Mouse (Mus musculus) stomach, embryonic 14.5 days (tissue): ENCODE measurements around the gene Dppa4. TPM values are rescaled to one million over a fixed set of nuclear protein-coding genes. Genes with fewer than 3 reads are reported as not detected.

Source experiments
- ATAC-seq: fragments of 200-750 bp; cut with Nextera tagmentation; 2 replicates; pipeline ENCODE4 v1.8.0; 2017; ENCODE audit warnings: low read depth, moderate TSS enrichment; ENCODE audit not compliant: insufficient number of reproducible peaks, insufficient read depth, low FRiP score
- H3K27ac ChIP-seq: fragments of 300-500 bp; sonication (generic); 2 replicates; pipeline ENCODE4 v1.5.1; 2014; ENCODE audit warnings: mild to moderate bottlenecking, low read length, moderate library complexity, mixed read lengths
- H3K27me3 ChIP-seq: fragments of 300-500 bp; sonication (generic); 2 replicates; pipeline ENCODE4 v1.6.1; 2014; ENCODE audit warnings: low read length, control low read depth, mixed read lengths; ENCODE audit not compliant: control insufficient read depth, insufficient read depth
- H3K36me3 ChIP-seq: fragments of 300-500 bp; sonication (generic); 2 replicates; pipeline ENCODE4 v1.6.1; 2014; ENCODE audit warnings: mild to moderate bottlenecking, control low read depth, low read length, moderate library complexity, mixed read lengths; ENCODE audit not compliant: control insufficient read depth, insufficient read depth
- H3K4me1 ChIP-seq: fragments of 300-500 bp; sonication (generic); 2 replicates; pipeline ENCODE4 v1.6.1; 2014; ENCODE audit warnings: low read length, control low read depth, mixed read lengths; ENCODE audit not compliant: control insufficient read depth, insufficient read depth
- H3K4me2 ChIP-seq: fragments of 300-500 bp; sonication (generic); replicated peaks from 2 replicates; pipeline ENCODE4 v1.6.1; 2014; ENCODE audit warnings: low read depth, low read length, control low read depth
- H3K4me3 ChIP-seq: fragments of 300-500 bp; sonication (generic); 2 replicates; pipeline ENCODE4 v1.5.1; 2014; ENCODE audit warnings: low read depth, low read length, control low read depth
- H3K9ac ChIP-seq: fragments of 300-500 bp; sonication (generic); replicated peaks from 2 replicates; pipeline ENCODE4 v1.6.1; 2014; ENCODE audit warnings: low read depth, mild to moderate bottlenecking, control low read depth, low read length, moderate library complexity, mixed read lengths
- H3K9me3 ChIP-seq: fragments of 300-500 bp; sonication (generic); 2 replicates; pipeline ENCODE4 v1.6.1; 2016; ENCODE audit warnings: low read depth, low read length, control low read depth; ENCODE audit not compliant: control insufficient read depth
- WGBS: fragments of 180-500 bp; shearing (Covaris S2); extraction: QIAGEN DNeasy Blood & Tissue Kit; methylation state at CpG from one replicate; pipeline ENCODE4 v1.1.7; 2014; 5-methylcytosine and 5-hydroxymethylcytosine counted together
- polyA plus RNA-seq: library from polyadenylated mRNA; unstranded; fragments of >200 nt; fragmentation: Nextera tagmentation; extraction: Ambion mirVana; gene quantifications from 2 replicates; pipeline ENCODE4 v1.2.1, GENCODE M21; 2014

Gene Dppa4
- polyA plus RNA-seq, 1 experiment from 2014 or later, result not detected

DNA sequence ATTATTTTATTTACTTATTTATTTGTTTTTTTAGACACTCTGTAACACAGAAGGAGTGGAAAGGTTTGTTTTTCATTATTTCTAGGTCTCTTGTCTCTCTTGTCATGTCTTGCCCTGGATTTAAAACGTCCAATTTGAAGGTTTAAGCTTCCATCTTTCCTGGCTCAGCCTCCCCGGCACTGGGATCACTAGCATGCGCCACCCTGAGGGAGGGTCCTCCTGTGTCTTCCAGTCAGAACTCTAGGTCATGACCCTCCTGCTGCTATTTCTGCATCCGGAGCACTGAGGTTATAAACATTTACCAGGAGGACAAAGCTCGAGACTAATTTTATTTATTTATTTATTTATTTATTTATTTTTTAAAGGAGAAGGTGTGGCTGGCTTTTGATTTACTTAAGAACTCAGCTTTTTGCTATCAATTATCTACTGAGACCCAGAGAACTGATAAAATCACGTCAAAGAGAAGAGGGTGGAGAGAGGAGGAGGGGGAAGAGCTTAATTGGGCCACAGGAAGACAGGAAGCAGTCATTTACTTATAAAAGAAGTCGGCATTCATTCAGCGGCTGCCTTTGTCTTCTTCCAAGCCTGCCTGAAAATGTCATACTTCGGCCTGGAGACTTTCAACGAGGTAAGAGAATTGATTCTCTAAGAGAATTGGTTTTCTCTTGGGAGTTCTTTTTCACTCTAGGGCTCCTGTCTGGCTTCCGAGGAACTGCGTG is 26.5 kb downstream of the Dppa4 start:
- H3K9me3 ChIP-seq, result no peaks in the 10 kb centered on the region
- no peak overlapping the region for H3K9ac ChIP-seq
- no peaks in the 10 kb centered on the region for H3K27me3 ChIP-seq
- WGBS, result 80% methylated on average over 12 of the region's 12 CpGs
- no peaks in the 10 kb centered on the region for H3K4me1 ChIP-seq
- H3K4me3 ChIP-seq, result no peak overlapping the region
- H3K36me3 ChIP-seq, result no peaks in the 10 kb centered on the region
- no peak overlapping the region for H3K27ac ChIP-seq
- no peak overlapping the region for H3K4me2 ChIP-seq
- ATAC-seq, result no peak

DNA sequence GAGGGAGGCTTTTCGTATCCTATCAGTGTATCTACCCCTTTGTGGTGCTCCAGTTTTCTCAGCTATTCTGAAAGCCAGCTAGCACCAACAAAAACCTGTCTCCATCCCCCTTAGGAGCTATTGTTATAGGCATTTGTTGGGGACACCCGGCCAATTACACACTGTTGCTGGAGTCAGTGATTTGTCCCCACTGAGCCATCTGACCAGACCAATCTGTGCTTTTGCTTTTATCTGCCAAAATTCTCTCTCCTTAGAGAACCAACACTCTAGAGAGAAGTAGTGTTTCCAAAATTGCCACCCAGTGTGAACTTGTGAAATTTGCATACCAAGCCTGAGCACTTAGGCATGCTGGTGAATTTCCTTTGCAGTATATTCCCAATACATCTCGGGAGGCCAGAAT is 31.8 kb downstream of the Dppa4 start:
- Histone ChIP-seq H3K4me3 (no peak overlapping the region), H3K4me2 (no peak overlapping the region), H3K9ac (no peak overlapping the region), H3K27me3 (no peaks in the 10 kb centered on the region), H3K9me3 (no peaks in the 10 kb centered on the region), H3K4me1 (no peaks in the 10 kb centered on the region), H3K36me3 (no peaks in the 10 kb centered on the region), H3K27ac (no peak overlapping the region)
- ATAC-seq, result no peak
- 91% methylated on average over 3 of the region's 3 CpGs for WGBS

DNA sequence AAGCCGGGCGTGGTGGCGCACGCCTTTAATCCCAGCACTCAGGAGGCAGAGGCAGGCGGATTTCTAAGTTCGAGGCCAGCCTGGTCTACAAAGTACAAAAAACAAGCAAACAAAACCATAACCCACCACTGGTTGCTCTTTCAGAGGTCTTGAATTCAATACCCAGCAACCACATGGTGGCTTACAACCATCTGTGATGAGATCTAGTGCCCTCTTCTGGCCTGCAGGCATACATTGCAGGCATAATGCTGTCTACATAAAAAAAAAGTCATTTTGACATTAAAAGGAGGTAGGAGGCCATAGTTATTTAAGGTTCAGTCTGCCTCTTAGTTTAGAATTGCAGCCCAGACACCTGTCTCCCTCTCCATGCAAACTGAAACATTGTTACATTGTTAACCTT is 37.2 kb downstream of the Dppa4 start:
- Histone ChIP-seq H3K27ac (no peak overlapping the region), H3K27me3 (no peaks in the 10 kb centered on the region), H3K9ac (no peak overlapping the region), H3K36me3 (no peaks in the 10 kb centered on the region), H3K9me3 (no peaks in the 10 kb centered on the region), H3K4me3 (no peak overlapping the region), H3K4me1 (no peaks in the 10 kb centered on the region), H3K4me2 (no peak overlapping the region)
- WGBS, result over 99% methylated on average over 6 of the region's 6 CpGs
- no peak for ATAC-seq

DNA sequence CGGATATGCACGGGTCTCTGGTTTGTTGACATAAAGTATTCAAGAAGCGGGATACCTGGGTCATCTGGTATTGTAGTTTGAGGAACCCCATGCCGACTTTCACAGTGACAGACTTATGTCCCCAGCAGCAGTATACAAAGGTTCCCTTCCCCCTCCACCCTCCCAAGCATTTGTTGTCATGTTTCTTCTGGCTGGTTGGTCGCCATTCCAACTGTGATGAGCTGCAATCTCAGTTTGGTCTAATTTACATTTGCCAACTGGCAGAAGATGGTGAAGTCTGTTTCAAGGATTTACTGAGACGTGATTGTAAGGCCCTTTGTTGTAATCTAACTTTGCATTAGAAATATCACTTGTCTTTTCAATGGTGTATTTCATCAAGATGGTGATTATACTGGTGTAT is 39.6 kb downstream of the Dppa4 start:
- Histone ChIP-seq H3K9me3 (no peaks in the 10 kb centered on the region), H3K36me3 (no peaks in the 10 kb centered on the region), H3K4me2 (no peak overlapping the region), H3K27me3 (no peaks in the 10 kb centered on the region), H3K4me3 (no peak overlapping the region), H3K27ac (no peak overlapping the region), H3K4me1 (no peaks in the 10 kb centered on the region), H3K9ac (no peak overlapping the region)
- no peak for ATAC-seq
- 65% methylated on average over 6 of the region's 6 CpGs for WGBS

DNA sequence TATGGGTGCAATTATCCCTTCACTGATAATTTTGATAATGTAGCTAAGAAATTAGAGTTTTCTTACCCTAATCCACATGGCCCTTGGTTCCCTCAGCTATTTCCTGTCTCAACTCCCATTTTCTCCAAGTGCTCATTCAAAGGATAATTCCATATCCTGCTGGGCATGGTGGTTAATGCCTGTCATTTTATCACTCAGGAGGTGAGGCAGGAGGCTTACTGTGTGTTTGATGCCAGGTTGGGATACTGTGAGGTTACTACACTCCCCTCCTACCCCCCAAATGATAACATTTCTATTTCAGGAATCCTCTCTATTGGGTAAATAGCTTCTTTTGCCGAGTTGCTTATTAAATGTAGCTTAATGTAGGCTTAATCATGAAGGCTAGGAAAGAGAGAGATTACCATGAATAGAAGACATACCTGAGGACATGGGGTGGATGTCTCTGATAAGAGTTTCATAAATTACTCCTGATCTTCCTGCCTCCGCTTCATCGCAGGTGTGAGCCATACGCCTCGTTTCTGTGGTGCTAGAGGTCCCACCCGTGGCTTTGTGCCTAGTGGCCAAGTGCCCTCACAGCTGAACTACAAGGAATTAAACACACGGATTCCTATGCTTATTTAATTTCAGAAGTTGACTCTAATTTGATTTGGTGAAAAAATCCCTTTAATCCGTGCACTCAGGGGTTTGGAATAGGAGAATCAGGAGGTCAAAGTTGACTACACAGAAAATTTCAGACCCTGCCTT is 40.2 kb downstream of the Dppa4 start:
- no peaks in the 10 kb centered on the region for H3K9me3 ChIP-seq
- no peak overlapping the region for H3K4me3 ChIP-seq
- no peaks in the 10 kb centered on the region for H3K36me3 ChIP-seq
- 83% methylated on average over 8 of the region's 8 CpGs for WGBS
- H3K9ac ChIP-seq, result no peak overlapping the region
- ATAC-seq, result no peak
- H3K4me2 ChIP-seq, result no peak overlapping the region
- no peaks in the 10 kb centered on the region for H3K4me1 ChIP-seq
- no peak overlapping the region for H3K27ac ChIP-seq
- no peaks in the 10 kb centered on the region for H3K27me3 ChIP-seq

DNA sequence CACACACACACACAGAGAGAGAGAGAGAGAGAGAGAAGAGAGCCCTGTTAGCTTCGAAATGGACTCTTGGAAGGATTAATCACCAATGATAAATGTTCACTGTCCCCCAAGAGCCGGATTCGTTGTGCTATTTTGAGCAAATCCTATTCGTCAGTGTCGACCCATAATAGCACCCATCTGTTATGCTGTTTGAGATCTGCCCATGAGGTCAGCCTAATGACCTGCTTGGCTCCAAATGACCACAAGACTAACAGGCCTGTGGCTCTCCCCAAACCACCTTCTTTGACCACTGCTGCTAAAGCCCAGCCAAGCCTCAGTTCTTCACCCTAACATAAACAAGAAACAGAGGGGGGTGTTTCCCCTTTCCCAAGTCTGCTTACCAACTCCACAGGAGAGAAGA is 43.4 kb downstream of the Dppa4 start:
- no peak overlapping the region for H3K27ac ChIP-seq
- no peaks in the 10 kb centered on the region for H3K4me1 ChIP-seq

DNA sequence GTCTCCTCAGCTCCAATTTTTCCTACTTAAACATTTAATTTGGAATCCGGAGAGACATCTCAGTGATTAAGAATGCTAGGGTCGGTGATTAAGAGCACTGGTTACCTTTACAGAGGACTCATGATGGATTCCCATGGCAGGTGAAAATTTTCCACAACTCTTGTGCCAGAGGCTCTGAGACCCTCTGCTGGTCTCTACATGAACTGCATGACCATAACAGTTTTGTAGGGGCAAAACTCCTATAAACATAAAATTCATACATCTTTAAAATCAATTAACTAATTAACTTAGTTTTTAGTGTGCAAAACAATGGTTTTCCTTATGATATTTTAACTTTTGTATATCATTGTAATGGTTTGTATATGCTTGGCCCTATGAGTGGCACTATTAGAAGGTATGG is 44.9 kb downstream of the Dppa4 start:
- ATAC-seq, result no peak
- Histone ChIP-seq H3K4me3 (no peak overlapping the region), H3K27me3 (no peaks in the 10 kb centered on the region), H3K9ac (no peak overlapping the region), H3K4me2 (no peak overlapping the region), H3K27ac (no peak overlapping the region), H3K4me1 (no peaks in the 10 kb centered on the region), H3K9me3 (no peaks in the 10 kb centered on the region), H3K36me3 (no peaks in the 10 kb centered on the region)
- 82% methylated on average over 2 of the region's 2 CpGs for WGBS

More for the DNA sequence above, 43.4 kb downstream of the Dppa4 start:
- H3K9ac ChIP-seq, result no peak overlapping the region
- H3K4me2 ChIP-seq, result no peak overlapping the region
- H3K27me3 ChIP-seq, result no peaks in the 10 kb centered on the region
- H3K36me3 ChIP-seq, result no peaks in the 10 kb centered on the region
- no peak overlapping the region for H3K4me3 ChIP-seq
- ATAC-seq, result no peak
- 17% methylated on average over 5 of the region's 5 CpGs for WGBS
- no peaks in the 10 kb centered on the region for H3K9me3 ChIP-seq

DNA sequence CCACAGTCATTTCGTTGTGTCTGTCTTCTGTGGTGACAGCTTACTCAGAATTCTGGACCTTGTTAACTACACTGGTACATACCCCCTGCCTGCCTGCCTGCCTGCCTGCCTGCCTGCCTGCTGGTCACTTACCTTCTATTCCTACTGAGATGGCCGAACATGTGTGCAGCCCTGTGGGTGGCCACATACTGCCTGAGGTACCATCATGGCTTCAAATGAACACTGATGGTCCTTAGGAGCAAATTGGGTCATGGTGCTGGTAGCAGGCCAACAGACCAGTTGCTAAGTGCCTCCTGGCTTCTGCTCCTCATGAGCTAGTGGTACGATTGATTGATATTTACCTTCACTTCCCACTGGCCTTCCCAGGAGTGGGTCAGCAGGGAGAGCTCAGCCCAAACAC is 48.3 kb downstream of the Dppa4 start:
- H3K36me3 ChIP-seq, result no peaks in the 10 kb centered on the region
- H3K27me3 ChIP-seq, result no peaks in the 10 kb centered on the region
- no peak overlapping the region for H3K27ac ChIP-seq
- H3K9me3 ChIP-seq, result no peaks in the 10 kb centered on the region
- H3K4me3 ChIP-seq, result no peak overlapping the region
- no peak overlapping the region for H3K9ac ChIP-seq
- no peak overlapping the region for H3K4me2 ChIP-seq
- H3K4me1 ChIP-seq, result no peaks in the 10 kb centered on the region
- 77% methylated on average over 3 of the region's 3 CpGs for WGBS
- no peak for ATAC-seq
